Mouse (Mus musculus) thymus, postnatal 0 days (tissue): ENCODE results near the gene Slc24a5. TPM values are rescaled to one million over a fixed set of nuclear protein-coding genes. Genes with fewer than 3 reads are reported as not detected.
"Not testable (repeated sequence)": the region's sequence is repeated elsewhere in the genome, so short reads cannot be mapped to it uniquely, and the experiment has no call there.

ENCODE experiments used
- DNase-seq: peaks from one replicate; pipeline ENCODE4 v3.0.0-alpha.2; 2015; ENCODE audit warnings: low spot score
- polyA plus RNA-seq: library from polyadenylated mRNA; unstranded; fragments of >200 nt; fragmentation: Nextera tagmentation; extraction: Ambion mirVana; gene quantifications from 2 replicates; pipeline ENCODE4 v1.2.1, GENCODE M21; 2015

Gene Slc24a5
- 0.80 and 1.3 TPM in 2 replicates for polyA plus RNA-seq

DNA sequence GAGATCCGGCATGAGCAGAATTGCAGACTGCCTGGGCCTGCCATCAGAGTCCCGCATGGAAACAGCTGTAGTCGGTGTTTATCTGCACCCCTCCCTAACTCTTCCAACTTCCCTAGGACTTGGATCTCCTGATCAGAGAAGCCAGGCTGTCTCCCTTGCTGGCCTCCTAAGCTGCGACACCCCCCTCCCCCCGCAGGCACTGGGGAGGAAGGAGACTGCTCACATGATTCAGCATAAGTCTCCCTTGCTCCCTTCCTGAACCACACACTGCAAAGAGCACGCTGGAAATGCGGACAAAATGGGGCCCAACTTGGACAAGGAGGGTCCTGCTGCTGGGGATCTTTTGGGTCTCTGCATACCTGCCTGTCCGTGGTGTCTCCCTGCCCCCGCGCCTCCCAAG lies at the start of gene Slc24a5:
Gene Slc24a5, plus strand, starts transcription at position 231 of the 400 bp plus-strand sequence.
- no peak for DNase-seq

DNA sequence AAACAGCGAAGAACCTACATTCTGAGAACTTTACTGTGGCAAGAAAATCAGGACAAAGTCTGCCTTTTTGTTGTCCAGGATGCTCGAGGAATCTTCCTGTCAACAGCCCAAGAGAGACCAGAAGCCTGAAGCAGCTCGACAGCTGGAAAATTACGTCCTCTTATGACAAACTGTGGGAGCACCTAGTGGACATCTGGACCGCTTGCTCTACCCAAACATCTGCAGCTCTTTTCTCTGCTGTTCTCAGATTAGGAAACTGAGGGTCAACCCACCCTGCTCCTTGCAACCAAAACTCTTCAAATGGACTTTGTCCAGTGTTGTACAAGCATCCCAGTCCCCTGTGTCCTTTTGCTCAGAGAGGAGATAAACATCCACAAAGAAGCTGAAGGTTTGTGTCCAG lies 43.5 kb upstream of the Slc24a5 start:
- no peak for DNase-seq

DNA sequence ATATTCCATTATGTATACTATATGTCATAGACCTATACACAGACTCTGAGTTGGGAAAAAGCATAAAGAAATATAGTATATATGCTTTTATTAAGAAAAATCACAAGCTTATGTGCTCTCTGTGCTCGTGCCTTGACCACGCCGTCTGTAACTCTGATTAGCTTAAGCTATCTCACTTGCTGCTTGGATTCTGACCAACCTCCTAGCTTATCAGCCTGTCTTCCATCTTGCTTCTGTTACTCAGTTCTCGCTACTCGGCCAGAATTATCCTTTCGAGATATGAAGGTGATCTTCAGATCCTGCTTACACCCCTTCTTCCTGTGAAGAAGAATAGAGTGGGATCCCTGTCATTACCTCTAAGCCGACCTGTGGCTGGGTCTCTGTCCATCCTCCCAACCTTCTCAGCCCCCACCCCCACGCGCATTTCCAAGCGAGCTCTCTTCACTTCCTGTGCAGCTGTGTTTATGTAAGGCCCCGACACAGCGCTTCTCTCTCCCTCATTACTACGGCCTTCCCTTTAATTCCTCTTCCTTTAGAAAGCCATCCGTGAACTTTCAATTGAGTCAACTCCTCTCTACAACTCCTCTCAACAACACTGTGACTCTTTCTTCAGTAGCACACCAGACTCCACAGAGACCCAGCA lies 41.4 kb upstream of the Slc24a5 start:
- DNase-seq, result no peak

DNA sequence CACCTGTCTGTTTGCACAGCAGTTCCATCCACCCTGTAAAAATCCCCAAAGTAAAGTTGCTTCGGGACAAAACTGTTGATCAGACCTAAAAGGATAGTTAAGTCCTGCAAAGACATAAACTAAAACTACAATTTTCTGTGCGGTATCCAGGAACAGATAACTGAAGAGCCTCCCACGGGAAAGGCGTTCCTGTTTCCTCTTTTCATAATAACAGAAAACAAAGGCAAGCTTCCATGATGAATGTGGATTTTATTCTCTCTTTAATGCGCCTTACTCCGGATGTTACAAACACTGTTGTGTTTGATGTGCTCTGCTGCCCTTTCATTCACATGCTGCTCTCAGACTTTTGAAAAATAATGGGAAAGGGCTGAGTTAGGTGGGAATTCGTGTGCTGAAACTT lies 37.3 kb upstream of the Slc24a5 start:
- DNase-seq, result no peak

DNA sequence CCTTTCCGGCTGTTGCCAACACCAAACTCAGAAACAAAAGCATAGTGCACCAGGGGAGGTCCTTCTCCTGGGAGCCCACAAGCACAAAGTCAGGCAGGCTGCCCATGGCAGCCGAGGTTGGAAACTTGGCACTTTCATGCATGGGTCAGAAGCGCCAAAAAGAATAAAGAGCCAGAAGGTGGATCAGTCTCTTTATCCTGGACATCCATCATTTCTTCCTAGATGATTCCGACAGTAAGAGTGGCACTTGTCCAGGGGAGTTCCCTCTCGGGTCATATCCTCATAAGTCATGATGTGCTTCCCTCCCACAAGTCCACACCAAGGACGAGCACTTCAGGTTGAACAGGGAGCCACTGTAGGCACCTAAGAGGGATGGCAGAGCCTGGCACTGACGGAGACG lies 36.8 kb upstream of the Slc24a5 start:
- no peak for DNase-seq

DNA sequence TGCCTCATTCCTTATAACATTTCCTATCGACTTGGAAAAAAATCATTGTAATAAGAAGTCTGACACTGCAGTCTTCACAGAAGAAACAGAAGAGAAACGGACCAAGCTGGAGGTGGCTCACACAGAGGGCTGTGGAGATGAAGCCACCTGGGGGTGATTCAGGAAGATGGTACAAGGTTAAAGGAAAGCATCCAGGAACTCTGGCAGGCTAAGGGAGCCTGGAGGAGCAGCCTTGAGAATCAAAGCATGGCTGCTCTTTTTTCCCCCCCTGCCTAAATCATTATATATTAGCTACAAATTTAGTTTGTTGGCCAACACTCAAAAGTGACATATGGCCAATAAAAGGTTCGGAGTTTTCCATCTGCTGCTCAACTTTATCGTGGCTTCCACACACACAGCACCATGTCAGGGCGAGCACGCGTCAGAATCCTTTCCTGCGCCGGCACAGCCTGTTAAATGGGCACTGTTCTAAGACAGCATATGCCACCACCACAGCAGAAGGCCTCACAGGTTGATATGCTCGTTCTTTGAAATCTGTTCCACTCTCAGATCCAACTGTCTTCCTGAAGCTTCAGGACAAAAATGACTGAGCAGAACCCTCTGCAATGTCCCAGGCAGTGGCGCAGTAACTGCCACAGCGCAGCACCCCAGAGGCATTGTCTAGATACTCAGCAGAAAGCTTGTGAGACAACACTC lies 36.2 kb upstream of the Slc24a5 start:
- no peak for DNase-seq

DNA sequence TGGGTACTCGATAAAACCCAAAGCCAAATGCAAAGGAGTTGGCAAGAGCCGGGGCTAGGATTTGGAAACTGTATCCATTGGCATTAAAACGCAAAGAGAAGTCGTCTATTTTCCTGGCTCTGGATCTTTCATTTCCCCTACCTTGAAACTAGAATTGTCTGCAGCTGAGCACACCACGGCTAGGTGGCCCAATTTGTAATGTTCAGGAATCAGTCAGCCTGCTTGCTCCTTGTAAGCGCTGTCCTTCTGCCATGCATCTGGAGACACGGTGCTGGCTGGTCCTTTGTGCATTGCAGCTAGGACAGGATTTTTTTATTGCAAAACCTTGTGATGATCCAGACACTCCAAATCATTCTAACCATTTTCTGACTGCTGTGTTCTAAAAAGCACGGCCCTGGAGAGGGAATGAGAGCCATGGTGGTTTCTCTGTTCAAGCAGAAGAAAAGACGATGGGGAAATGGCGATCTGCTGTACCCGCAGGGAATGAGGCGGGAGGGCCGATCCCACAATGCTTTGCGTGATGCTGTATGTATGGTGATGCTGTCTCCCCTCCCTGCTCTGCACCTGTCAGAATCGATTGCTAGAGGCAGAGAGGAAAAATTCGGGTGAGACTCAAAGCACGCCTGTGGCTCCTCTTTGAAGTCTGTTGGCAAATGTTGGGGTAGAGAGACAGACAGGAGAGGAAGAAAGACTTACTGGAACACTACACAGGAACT lies 35.5 kb upstream of the Slc24a5 start:
- DNase-seq, result no peak

DNA sequence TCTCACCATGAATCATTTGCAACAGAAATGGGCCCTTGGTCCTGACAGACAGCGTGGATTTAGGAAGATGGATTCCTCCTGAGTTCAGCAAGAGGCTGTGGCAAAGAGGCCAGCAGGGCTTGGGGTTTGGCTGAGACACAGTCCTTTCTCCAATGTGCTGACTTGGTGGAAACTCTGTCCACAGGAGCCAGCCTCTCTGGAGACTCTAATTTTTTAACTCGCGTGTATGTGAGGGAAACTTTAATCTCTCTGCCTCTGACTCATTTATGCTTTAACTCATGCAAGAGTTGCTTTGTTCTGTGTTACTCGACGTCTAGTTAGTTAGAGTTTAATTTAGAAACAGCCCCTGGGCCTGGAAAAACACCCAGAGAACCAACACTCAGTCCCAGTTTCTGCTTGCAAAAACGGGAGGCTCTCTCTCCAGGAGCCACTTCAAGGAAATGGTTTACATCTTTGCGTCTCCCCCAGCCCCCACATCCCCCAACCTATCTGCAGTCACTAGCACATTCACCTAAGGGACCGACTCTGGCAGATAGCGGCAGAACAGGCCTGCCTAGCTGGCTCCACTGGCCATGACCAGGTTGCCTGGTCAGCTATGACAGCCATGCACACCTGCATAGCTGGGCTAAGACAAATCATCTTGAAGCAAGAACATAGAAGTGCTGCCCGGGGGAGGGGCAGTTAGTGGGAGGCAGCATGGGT lies 34.7 kb upstream of the Slc24a5 start:
- no peak for DNase-seq

DNA sequence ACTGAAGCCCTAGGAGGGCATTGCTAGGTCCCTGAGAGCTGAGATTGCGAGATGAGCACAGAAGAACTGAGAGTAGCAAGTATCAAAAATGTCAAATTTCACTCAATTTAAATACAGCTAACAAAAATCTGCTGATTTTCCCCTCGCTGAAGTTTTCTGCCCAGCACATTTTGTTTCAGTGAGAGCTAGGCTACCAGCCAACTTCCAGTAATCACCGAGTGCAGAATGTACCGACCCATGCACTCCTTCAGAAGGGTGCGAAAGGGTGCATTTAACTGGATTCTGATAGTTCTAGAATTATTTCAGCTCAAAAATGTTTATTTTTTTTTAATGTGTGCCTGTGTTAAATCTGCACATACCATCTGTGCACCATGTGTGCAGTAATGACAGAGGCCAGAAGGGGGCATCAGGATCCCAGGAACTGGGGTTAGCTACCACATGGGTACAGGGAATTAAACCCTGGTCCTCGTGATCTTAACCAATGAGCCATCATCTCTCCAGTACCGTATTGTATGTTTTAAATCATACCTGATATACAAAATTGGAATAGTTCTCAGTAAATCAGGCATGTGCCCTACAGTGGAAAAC lies 12.5 kb upstream of the Slc24a5 start:
- no peak for DNase-seq

DNA sequence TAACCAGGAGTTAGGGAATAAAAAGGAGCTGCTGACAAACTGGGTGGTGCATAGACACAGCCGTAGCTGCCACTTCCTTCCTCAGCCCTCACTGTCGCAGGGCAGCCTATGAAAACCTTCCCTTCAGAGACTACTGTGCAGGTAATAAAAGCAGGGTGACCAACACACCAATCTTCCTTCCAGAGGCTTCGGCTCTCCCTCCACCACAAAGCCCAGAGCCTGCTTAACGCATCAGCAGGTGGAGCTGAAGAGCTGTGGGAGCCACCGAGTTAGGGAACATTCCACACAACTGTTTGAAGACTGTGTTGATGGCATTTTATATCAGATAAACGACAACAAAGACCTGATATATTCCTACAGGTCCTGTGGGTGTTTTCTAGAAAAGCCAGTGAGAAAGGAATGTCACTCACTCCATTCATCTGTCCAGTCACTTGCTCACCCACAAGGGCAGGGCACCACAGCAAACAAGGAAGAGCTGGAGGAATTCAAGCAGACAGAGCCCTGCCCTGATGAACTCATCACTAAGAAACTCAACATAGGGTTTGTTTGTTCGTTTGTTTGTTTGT lies 10.6 kb upstream of the Slc24a5 start:
- DNase-seq, result no peak

DNA sequence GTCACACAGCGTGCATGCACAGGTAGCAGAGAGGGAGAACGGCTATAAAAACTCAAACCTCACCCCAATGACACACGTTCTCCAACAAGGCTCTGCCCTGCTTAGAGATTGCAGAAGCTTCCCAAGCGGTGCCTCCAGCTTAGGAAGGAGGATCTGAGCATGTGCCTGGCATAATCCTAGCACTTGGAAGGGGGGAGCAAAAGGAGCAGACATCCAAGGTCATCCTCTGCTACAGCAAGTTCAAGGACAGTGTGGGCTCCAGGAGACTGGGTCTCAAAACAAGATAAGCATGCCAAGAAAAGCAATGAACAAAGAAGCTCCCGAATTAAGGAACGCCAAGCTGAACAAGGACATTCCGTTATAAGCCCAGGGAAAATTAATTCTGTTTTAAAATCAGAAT lies 6.5 kb upstream of the Slc24a5 start:
- DNase-seq, result no peak

DNA sequence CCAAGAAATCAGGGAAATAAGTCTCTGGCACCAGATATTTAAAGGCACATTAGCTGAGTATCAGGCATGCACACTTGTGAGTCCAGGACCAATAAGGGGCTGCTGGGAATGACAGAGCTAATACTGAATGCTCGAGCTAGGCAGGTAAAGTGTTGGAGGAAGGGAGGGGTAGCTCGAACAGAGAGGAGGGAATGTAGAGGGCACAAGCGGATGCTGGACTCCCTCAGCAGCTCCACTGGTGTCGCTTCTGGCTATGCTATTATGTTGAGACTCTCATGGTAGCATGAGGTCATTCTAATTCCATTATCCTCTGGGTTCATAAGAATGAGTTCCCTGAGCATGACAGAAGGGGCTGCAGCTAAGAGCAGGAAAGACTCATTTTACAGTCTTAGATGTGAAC lies 5.0 kb upstream of the Slc24a5 start:
- no peak for DNase-seq

DNA sequence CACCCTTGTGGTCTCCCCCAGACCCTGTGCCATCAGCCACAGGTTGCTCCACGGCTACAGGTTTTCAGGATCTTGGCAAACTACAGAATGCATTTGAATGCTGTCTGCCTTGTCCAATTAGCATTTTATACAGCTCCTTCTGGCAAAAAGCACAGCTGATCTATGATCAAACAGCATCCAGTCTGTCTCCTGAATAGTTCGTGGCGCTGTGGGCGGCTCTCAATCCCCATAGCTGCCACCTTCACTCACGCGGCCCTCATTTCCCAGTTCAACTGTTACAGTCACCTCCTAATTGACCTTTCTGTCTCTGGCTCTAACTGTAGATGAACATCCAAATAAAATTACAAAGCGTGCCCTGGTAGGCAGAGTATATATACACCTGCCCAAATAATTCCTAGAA lies 551 bp upstream of the Slc24a5 start:
- no peak for DNase-seq

DNA sequence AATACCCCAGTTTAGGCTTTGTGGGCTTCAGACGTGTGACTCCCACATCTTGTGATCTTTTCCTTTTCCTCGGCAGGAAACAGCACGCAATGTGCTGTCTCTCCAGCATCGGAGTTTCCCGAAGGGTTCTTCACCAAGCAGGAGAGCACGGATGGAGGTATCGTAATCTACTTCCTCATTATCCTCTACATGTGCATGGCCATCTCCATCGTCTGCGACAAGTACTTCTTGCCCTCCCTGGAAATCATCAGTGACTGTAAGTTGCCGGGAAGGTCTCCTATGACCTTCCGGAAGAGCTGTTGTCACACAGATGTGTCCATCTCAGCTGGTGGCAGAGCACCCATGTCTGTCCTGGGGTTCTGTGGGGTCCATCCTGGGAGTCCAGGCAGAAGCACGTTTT lies 772 bp downstream of the Slc24a5 start:
- DNase-seq, result no peak

DNA sequence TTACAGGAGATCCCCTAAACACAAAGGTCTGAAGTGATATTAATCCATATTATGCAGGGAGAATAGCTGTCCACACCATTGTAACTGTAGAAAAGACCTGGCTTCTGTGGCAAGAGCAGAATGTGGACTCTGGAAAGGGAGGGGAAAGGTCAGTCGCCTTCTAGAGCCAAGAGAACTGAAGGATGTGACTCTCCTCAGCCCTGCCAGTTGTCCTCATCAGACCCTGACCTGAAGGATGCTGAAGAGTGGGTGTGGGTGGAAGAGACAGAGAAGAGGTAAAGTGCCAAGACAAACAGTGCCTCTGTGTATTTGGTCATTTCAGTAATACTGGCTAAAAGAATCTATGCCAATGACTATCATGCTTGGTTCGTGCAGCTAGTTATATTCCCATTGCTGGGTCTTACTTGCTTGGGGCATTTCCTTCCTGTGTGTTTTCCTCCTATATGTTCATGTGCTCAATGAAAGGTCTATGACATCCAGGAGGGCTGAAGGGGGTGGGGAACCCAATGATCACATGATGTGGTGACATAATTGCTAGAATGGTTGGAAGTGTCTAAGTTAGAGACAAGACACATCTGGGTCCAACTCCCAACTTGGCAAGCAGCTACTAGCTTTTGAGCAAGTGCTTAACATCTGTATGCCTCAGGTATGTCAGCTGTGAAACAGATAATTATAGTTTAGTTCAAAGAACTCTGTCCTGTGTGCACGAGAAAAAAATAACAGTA lies 5.3 kb downstream of the Slc24a5 start:
- no peak for DNase-seq

DNA sequence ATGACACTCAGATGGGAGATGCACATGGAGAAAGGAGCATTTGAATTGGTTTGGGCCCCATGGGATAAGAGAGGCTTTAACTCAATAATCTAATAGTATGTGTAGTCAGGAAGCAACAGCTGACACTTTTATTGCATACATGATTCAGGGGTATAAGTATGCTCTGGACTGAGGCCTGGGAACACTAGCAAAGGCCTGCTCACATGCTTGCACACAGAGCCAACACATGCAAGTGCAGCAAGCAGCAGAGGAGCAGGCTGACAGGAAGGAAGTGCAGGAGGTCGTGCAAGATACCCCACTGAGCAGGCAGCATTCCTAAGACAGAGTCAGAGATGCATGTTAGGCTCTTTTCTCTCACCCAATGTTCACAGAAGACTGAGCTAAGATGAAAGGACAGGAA lies 16.0 kb downstream of the Slc24a5 start:
- DNase-seq, result no peak

DNA sequence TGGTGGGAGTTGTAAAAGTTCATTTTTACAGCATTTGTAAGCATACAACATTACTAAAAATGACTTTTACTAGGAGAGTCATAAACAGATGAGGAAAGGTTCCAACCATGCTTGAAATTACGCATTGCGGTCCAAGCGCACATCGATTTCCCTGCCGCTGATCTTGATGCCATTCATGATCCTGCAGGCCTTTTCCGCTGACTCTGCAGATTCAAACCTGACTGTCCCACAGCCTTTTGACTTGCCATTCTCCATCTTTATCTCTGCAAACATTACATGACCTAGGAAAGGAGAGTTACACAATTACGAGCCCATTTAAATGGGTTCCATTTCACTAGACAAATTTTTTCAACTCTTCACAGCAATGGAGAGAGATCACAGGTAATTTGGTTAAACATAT lies 20.8 kb downstream of the Slc24a5 start:
- DNase-seq, result no peak

DNA sequence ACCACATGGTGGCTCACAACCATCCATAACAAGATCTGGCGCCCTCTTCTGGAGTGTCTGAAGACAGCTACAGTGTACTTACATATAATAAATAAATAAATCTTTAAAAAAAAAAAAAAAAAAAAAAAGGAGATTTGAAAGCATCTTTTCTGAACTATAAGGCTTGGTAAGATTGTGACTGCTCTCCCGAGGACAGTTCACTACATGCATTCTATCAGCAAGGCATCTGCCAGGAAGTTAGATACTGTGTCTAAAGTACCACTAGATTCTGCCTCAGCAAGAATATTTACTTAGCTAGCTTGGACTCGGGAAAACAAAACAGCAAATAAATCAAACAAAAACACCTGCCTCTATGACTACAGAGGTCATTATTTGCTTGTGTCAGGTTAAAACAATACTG lies 24.2 kb downstream of the Slc24a5 start:
- DNase-seq, result not testable (repeated sequence)

DNA sequence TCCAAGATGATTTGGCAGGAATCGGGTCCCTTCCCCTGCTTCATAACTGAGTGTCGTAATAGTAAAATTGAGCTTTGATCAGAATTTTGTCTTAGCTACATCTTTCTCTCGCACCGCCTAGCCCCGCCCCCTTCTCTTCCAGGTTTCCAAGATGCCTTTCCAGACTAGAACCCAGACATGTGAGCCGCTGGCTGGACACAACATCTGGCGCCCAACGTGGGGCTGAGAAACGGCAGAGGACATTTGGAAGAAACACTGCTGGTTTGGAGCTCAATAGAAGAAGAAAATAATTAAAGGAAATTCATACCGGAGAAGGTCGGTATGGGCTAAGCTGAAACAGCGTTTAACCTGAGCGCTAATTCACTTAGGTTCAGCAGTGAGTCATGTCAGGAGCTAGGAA lies 36.6 kb downstream of the Slc24a5 start:
- DNase-seq, result not testable (repeated sequence)

DNA sequence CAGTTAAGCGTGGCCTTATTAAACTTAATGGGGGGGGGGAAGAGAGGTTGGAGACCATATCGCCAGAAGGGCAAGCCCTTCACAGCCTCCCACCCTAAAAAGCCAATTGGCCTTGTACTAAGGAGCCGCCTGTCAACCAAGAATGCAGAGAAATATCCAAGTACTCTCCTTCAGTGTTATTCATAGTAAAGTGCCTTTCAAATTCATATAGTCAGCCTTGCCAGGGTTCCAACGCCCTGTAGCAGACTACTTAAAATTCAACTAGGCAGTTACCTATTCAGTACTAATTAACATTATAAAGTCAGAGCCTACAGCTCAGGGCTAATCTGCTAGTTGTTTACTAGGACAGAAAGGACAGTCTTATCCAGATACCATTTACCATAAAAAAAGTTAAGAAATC lies 38.6 kb downstream of the Slc24a5 start:
- DNase-seq, result not testable (repeated sequence)
